Mouse (Mus musculus) right cerebral cortex, postnatal 10 days (tissue): Measurements from ENCODE around the gene AI464131.
"Not testable (repeated sequence)": the region's sequence is repeated elsewhere in the genome, so short reads cannot be mapped to it uniquely, and the experiment has no call there.

Experiments used
- DNase-seq, 2 experiments: peaks; one replicate each; pipeline ENCODE4 v3.0.0; 2021; ENCODE audit warnings: low spot score in 2 of 2

AI464131 gene

DNA sequence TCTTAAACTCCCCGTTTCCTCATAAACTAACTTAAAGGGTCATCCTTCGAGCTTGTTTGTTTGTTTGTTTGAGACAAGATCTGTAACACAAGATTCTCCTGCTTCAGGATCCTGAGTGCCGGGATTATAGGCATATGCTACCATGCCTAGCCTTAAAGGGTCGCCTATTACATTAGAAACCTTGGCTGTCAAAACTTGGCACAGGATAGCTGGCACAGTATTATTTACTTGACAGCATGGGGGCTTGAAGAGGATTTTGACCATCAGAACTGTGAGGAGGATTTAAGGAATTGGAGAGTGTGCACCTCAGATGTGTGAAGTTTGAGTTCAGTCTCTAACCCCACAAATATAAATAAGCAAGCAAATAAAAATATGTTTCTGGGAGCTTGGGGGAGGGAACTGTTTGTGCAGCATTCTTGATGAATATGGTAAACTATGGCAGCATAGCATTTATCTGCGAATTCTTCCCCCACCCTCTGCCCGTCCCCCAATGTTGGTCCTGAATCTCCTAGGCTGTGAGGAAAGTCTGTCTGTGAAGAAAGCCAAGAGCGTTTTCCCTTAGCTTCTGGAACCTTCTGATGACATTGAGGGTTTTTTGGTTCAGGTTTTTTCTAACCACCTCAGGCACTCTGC lies 32.7 kb downstream of the AI464131 start:
- DNase-seq = no peak

- DNase-seq = no peak
Measured at GRCm38 (mm10) chr4:41469199-41469598, 33.7 kb downstream of the AI464131 start.

DNA sequence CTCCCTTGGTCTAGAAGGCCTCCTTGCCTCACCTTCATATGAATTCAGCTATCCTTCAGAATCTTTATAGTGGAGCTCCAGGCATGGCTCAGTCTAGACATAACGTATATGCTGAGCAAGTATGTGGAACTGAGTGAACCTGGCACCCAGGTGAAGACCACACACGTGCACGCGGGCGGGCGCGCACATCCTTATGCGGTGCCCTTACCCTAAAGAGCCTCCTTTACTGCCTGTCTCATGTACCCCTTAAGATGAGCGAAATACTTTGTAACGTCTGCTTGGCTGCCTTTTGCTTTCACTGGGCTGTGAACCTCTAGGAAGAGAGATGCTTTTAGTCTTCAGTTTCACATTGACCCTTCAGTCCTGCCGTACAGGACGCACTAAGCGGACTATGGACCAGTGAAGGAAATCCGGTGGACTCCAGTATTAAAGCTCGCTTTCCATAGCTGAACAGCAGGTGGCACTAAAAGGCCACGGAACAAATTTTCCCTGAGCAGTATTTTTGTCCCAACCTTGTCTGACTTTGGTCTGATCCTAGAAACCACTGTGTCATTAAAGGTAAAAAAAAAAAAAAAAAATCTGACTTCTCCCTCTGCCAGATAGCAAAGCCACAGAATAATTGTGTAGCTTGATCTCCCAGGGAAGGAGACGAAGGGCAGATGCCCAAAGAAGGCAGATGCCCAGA lies 34.3 kb downstream of the AI464131 start:
- DNase-seq = peak; percentile 67 to 81

DNA sequence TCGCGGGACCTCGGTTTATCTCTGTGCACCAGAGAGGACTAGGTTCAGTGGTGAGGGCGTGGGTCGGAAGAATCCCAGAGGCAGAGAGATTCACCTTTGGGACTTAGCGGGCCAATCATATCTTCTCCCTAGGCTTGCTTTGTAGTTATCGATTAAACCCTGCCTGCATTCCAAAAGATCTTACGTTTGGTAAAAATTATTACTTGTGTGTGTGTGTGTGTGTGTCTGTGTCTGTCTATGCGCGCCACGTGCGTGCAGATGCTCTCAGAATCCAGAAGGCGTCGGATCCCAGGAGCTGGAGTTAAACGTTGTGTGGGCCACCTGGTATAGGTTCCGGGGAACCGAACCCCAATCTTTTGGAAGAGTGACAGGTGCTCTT lies 37.6 kb downstream of the AI464131 start:
- peak in 1 of 2 experiments; percentile 53 for DNase-seq

GRCm38 (mm10) chr4:41464345-41465286 lies 38.3 kb downstream of the AI464131 start, which contains the start of the genes Kif24 and Nudt2:
TSS of gene Kif24 (minus strand) at chr4:41464887.
TSS of gene Nudt2 (plus strand) at chr4:41465151.
- DNase-seq = peak; percentile 99 to 100

- DNase-seq = not testable (repeated sequence)
Measured at GRCm38 (mm10) chr4:41463051-41463738, 39.7 kb downstream of the AI464131 start.

DNA sequence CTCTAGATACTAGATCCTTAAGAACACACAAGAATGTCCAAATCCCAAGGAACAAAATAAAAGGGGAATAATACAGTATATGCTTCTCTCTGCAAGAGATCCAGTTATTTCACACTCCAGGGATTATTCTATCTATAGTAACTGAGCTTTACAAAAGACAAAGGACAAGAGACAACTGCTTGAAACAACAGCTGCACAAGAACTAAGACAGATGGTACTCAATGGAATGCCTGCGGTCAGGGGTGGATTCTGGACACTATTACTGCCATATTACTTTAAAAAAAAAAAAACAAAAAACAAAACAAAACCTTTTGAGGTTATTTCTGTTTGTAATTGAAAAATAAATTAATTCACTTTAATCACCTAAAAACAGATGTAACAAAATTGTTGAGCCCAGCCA lies 42.2 kb downstream of the AI464131 start:
- no peak for DNase-seq

DNA sequence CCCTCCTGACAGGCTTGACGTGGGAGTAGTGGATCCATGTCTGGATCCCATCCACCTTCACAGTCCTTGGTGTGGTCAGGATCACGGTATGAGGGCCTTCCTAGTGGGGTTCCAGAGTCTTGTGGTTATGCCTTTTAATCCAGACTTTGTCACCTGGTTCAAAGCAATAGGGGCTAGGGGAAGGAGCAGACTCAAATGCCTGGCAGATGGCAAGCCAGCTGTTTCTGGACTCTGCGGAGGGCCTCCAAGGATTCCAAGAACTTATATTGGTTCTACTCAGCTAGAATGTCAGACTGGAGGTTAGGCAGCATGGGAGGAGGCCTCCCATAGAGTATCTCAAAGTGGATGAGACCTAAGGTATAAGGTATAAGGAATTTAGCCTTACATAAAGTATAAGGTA lies 55.3 kb downstream of the AI464131 start:
- DNase-seq = no peak
